Mouse (Mus musculus) mammary gland, adult 2 months (tissue): ENCODE results near the gene Pdxdc1. TPM values are rescaled to one million over a fixed set of nuclear protein-coding genes. Genes with fewer than 3 reads are reported as not detected.

ENCODE experiments used
- polyA plus RNA-seq: library from polyadenylated mRNA; depleted of rRNA; stranded (reverse); fragments of >200 nt; gene quantifications from 2 replicates; pipeline ENCODE4 v1.2.3, GENCODE M21; 2012; ENCODE audit warnings: low replicate concordance; rRNA removed

Gene Pdxdc1
- polyA plus RNA-seq = 52.8 and 118 TPM in 2 replicates

DNA sequence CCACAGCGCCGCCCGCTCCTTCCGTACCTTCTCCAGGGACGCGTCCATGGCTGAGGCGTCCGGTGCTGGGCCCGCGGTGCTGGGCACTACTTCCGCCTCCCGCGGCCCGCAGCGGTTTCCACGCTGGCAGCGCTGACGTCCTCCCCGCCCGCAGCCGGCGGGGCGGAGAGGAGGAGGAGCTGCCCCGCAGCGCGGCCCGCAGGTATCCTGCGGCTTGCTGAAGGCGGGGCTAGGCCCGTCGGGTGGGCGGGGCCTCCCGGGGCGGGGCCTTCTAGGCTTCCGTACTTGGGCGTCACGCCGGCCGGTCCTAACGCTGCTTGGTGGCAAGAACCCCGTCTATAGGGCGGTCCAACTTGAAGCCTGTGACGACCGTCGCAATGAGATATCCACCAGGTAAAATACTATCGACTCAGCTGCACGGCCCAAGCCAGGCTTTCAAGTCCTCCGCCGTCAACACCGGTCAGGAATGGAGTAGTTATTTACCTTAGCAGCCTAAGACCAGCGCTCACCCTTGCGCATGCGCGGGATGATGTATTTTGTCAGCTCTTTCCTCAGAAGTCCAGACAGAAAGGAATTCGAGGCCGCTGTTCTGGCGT is at the start of gene Pdxdc1, which contains the start of gene Mpv17l:
Gene Pdxdc1 (minus strand): TSS at position 244 of the 596 bp plus-strand sequence.
Gene Mpv17l (plus strand): TSS at position 274 of the 596 bp plus-strand sequence.

DNA sequence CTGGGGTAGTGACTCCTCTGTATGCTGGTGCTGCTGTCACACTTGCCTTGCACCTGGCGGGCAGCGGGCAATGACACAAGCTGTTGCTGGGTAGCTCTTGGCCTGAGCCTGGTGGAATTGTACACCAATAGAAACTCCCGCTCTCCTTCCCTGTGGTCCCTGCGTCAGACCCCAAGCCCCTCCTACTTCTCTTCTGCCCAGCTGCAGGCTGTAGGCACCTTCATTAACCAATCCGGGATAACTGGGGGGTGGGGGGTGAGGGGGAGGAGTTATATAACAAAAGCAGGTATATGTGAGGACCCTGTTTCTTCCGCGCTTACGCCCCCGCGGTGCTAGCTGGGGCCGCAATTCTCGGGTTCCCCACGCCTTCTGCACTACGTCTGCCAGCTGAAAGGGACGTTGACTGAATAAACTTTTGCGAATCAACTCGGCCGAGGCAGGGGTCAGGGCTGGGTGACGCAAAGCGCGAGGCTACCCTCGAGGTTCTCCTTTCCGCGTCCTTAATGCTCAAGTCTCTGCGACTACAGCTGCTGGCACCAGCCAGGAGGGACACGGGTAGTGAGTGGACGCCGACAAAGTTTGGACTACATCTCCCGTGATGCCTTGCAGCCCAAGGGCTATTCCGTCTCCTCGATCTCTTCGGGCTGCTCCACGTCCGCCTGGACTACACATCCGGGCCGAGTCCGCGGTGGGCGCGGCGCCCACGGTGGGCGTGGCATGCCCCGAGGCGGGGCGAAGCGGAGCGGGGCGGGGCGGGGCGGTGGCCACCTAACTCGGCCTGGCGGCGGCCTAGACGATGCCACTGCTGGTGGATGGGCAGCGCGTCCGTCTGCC is 84.2 kb downstream of the Pdxdc1 start, which contains the start of gene Ntan1:
Gene Ntan1 (plus strand): TSS at position 286 of the 834 bp plus-strand sequence.

Other genes with a start within 250 kb of the Pdxdc1 start
- gene Parn, start 235.0 kb downstream of the Pdxdc1 start, polyA plus RNA-seq = 10.2 and 17.5 TPM in 2 replicates
- 19.2 and 44.9 TPM in 2 replicates for gene Bfar, start 231.3 kb downstream of the Pdxdc1 start, polyA plus RNA-seq
- 0.65 and 1.2 TPM in 2 replicates for gene 3110001I22Rik, start 231.2 kb downstream of the Pdxdc1 start, polyA plus RNA-seq
- gene Pla2g10, start 172.1 kb downstream of the Pdxdc1 start, polyA plus RNA-seq = not detected in 2 replicates
- 6.7 and 15.8 TPM in 2 replicates for gene Rrn3, start 122.4 kb downstream of the Pdxdc1 start, polyA plus RNA-seq
- 58.7 and 74.7 TPM in 2 replicates for gene Ntan1, start 84.3 kb downstream of the Pdxdc1 start, polyA plus RNA-seq
- 1.5 and 2.9 TPM in 2 replicates for gene Mpv17l, start within 50 bp of the Pdxdc1 start, polyA plus RNA-seq
- 0.31 and 0.33 TPM in 2 replicates for gene 2900011O08Rik, start 83.5 kb upstream of the Pdxdc1 start, polyA plus RNA-seq
- 0.09 TPM in 1 of 2 replicates, not detected in the other for gene Ifitm7, start 83.8 kb upstream of the Pdxdc1 start, polyA plus RNA-seq